15 mouse cellular contexts compared by ENCODE assay signal in genomic region chr15:9131499-9131888, GRCm38 (mm10). TPM values are rescaled to one million over a fixed set of nuclear protein-coding genes. Genes with fewer than 3 reads are reported as not detected.
DNase-seq lines count a peak whose midpoint lies in the region; ATAC-seq lines count a peak whose summit lies in the region.
"Had no signal": no experiment of that assay in that cellular context is flagged by ENCODE, and none has a peak within 500 bp of the region (broad histone marks: within the 10 kb centered on the region; RNA-seq: fewer than 3 reads in every experiment).

No protein-coding gene starts in this region.

- 87% methylated on average over 4 of the region's 4 CpGs for WGBS in heart, embryonic 11.5 days (ENCODE audit: insufficient replicate concordance)
- 55% methylated on average over 4 of the region's 4 CpGs for WGBS in liver, embryonic 15.5 days (ENCODE audit: insufficient replicate concordance)

- DNase-seq in heart, adult 9 months (ENCODE audit: low spot score in 2 of 2): peak; percentile 15 to 37
- peak; percentile 22 for DNase-seq in testis, postnatal 10 days (ENCODE audit: low spot score)
- DNase-seq in testis, postnatal 14 days (ENCODE audit: low spot score): no peak
- DNase-seq in adrenal gland, postnatal 10 days: no peak
- DNase-seq in cerebellum, adult 18-20 months: no peak
- no peak for DNase-seq in lung, adult 18-20 months
- DNase-seq: cerebellum, postnatal 14 days; gastrocnemius, postnatal 14 days; heart, postnatal 4 days; right cerebral cortex, postnatal 14 days; thymus, postnatal 36 days had no signal

- peaks cover 3% of the 10 kb centered on the region; the same call in 1 of the 2 replicates for H3K4me1 ChIP-seq in heart, embryonic 11.5 days (ENCODE audit: control insufficient read depth, insufficient read depth, low read length)
- peaks cover 24% of the 10 kb centered on the region for H3K4me1 ChIP-seq in liver, embryonic 15.5 days (replicated peaks)
- H3K4me1 ChIP-seq: forebrain, embryonic 10.5 days; neural tube, embryonic 12.5 days had no signal

- H3K9me3 ChIP-seq in heart, embryonic 11.5 days (replicated peaks; ENCODE audit: control insufficient read depth, low read length): no peaks in the 10 kb centered on the region
- H3K9me3 ChIP-seq in liver, embryonic 15.5 days (replicated peaks): no peaks in the 10 kb centered on the region
- H3K9me3 ChIP-seq: forebrain, embryonic 10.5 days; neural tube, embryonic 12.5 days had no signal

- no peak overlapping the region for H3K4me2 ChIP-seq in heart, embryonic 11.5 days
- H3K4me2 ChIP-seq in liver, embryonic 15.5 days: no peak overlapping the region
- H3K4me2 ChIP-seq: neural tube, embryonic 12.5 days had no signal

- no peaks in the 10 kb centered on the region for H3K27me3 ChIP-seq in heart, embryonic 11.5 days (ENCODE audit: control insufficient read depth, insufficient read depth, low read length)
- H3K27me3 ChIP-seq in liver, embryonic 15.5 days: no peaks in the 10 kb centered on the region
- H3K27me3 ChIP-seq: neural tube, embryonic 12.5 days had no signal

- H3K4me3 ChIP-seq in heart, embryonic 11.5 days (ENCODE audit: low read depth, low read length): no peak overlapping the region
- no peak overlapping the region for H3K4me3 ChIP-seq in liver, embryonic 15.5 days (replicated peaks)
- H3K4me3 ChIP-seq: forebrain, embryonic 10.5 days; neural tube, embryonic 12.5 days had no signal

- no peak overlapping the region for H3K9ac ChIP-seq in heart, embryonic 11.5 days (ENCODE audit: low read depth, low read length)
- H3K9ac ChIP-seq in liver, embryonic 15.5 days: no peak overlapping the region
- H3K9ac ChIP-seq: neural tube, embryonic 12.5 days had no signal

- peaks cover 19% of the 10 kb centered on the region for H3K36me3 ChIP-seq in heart, embryonic 11.5 days (ENCODE audit: control insufficient read depth, insufficient read depth, low read length)
- H3K36me3 ChIP-seq in liver, embryonic 15.5 days (replicated peaks): peaks cover 82% of the 10 kb centered on the region

- no peak overlapping the region for H3K27ac ChIP-seq in heart, embryonic 11.5 days (ENCODE audit: low read depth, low read length)
- 0 out of 2 replicates have a peak overlapping the region, but pooled peaks have one; percentile 11 for H3K27ac ChIP-seq in liver, embryonic 15.5 days (replicated peaks)
- H3K27ac ChIP-seq: forebrain, embryonic 10.5 days; neural tube, embryonic 12.5 days had no signal

- no peak for ATAC-seq in heart, embryonic 11.5 days (replicated peaks; ENCODE audit: insufficient number of reproducible peaks, low FRiP score, low TSS enrichment)
- ATAC-seq in liver, embryonic 15.5 days (ENCODE audit: insufficient read depth): 0 out of 2 replicates have a peak, but pooled peaks have one; percentile 13

RNA-seq across cellular contexts. Expression of gene Lmbrd2, which starts 8.9 kb away (rescaled TPM):
- polyA plus RNA-seq in heart, embryonic 11.5 days (2014; fragmentation: Nextera tagmentation; extraction: Ambion mirVana): 3.4 and 4.3 TPM in 2 replicates
- polyA plus RNA-seq in liver, embryonic 15.5 days (2015; fragmentation: Nextera tagmentation; extraction: Ambion mirVana): 1.4 and 1.8 TPM in 2 replicates
- 10 to 100 TPM; 19.2 to 22.5 TPM for total RNA-seq in adrenal gland, postnatal 10 days (2021)

RNA-seq across cellular contexts. Expression of gene Skp2, which starts 23.7 kb away (rescaled TPM):
- polyA plus RNA-seq in heart, embryonic 11.5 days (2014; fragmentation: Nextera tagmentation; extraction: Ambion mirVana): 53.3 and 55.0 TPM in 2 replicates
- polyA plus RNA-seq in liver, embryonic 15.5 days (2015; fragmentation: Nextera tagmentation; extraction: Ambion mirVana): 19.5 and 20.6 TPM in 2 replicates
- total RNA-seq in adrenal gland, postnatal 10 days (2021): 1 to 10 TPM; 6.0 to 8.0 TPM

Comparison
In these comparisons a context has a peak if more than half of its experiments do, and no peak if none do; other contexts are left out.
1. DNase-seq: peak in heart, adult 9 months (2 of 2) and testis, postnatal 10 days (single experiment); none in testis, postnatal 14 days (single experiment), adrenal gland, postnatal 10 days (single experiment), cerebellum, adult 18-20 months (0 of 2) and lung, adult 18-20 months (0 of 2).